Mouse (Mus musculus): ENCODE results near the gene Tango6.

GRCm38 (mm10) chr8:106651994-106652393 is 30.9 kb upstream of the Tango6 start:
- TF ChIP-seq GABPA (IDR thresholded peaks at IDR 0.05; ENCODE audit: insufficient replicate concordance, low read depth, low read length) (no peak), CTCF (conservative IDR thresholded peaks at IDR 0.05 in 1 of 2, IDR thresholded peaks at IDR 0.05 in 1 of 2; ENCODE audit: low read depth in 2 of 2, low read length in 2 of 2) (no peak), EP300 (IDR thresholded peaks at IDR 0.05; ENCODE audit: low read length) (no peak), POLR2A (IDR thresholded peaks at IDR 0.05; ENCODE audit: low read depth, low read length) (no peak), POLR2AphosphoS2 (IDR thresholded peaks at IDR 0.05; ENCODE audit: low read depth, low read length) (no peak), RAD21 (IDR thresholded peaks at IDR 0.05; ENCODE audit: low read depth, low read length) (no peak), TBP (conservative IDR thresholded peaks at IDR 0.05; ENCODE audit: low read depth, low read length) (no peak), CHD2 (IDR thresholded peaks at IDR 0.05; ENCODE audit: low read length) (no peak)

Data from CH12.LX (cell line).